Mouse (Mus musculus): ENCODE measurements around the gene Pcbd1. TPM values are rescaled to one million over a fixed set of nuclear protein-coding genes. Genes with fewer than 3 reads are reported as not detected.
"Not testable (repeated sequence)": the region's sequence is repeated elsewhere in the genome, so short reads cannot be mapped to it uniquely, and the experiment has no call there.

Gene Pcbd1
- polyA plus RNA-seq, 1 experiment from 2014 or later: 16.4 TPM

GRCm38 (mm10) chr10:61069248-61069647 lies 19.9 kb upstream of the Pcbd1 start:
- WGBS: 8% methylated on average over 13 of the region's 13 CpGs
- Histone ChIP-seq H3K27ac (replicated peaks) (peak overlapping the region; percentile 24; the same call in 1 of the 2 replicates), H3K4me3 (peak overlapping the region; percentile 28)

GRCm38 (mm10) chr10:61072324-61072723 lies 16.8 kb upstream of the Pcbd1 start:
- Histone ChIP-seq H3K36me3 (replicated peaks) (no peaks in the 10 kb centered on the region), H3K27me3 (replicated peaks; ENCODE audit: low read depth, poor library complexity, severe bottlenecking) (0 out of 2 replicates have a peak, but pooled peaks cover 15% of the 10 kb centered on the region), H3K9me3 (no peaks in the 10 kb centered on the region), H3K4me1 (peaks cover 22% of the 10 kb centered on the region), H3K27ac (replicated peaks) (no peak overlapping the region), H3K4me3 (no peak overlapping the region)
- peak; percentile 82 for DNase-seq (ENCODE audit: low spot score)
- 13% methylated on average over 16 of the region's 16 CpGs for WGBS

More at GRCm38 (mm10) chr10:61069248-61069647, 19.9 kb upstream of the Pcbd1 start:
- H3K27me3 ChIP-seq (replicated peaks; ENCODE audit: low read depth, poor library complexity, severe bottlenecking): 0 out of 2 replicates have a peak, but pooled peaks cover 15% of the 10 kb centered on the region
- no peaks in the 10 kb centered on the region for H3K9me3 ChIP-seq
- peaks cover 40% of the 10 kb centered on the region for H3K4me1 ChIP-seq
- H3K36me3 ChIP-seq (replicated peaks): no peaks in the 10 kb centered on the region
- DNase-seq (ENCODE audit: low spot score): peak; percentile 42

- Histone ChIP-seq H3K4me3 (no peak overlapping the region), H3K9me3 (no peaks in the 10 kb centered on the region), H3K27me3 (replicated peaks; ENCODE audit: low read depth, poor library complexity, severe bottlenecking) (0 out of 2 replicates have a peak, but pooled peaks cover 14% of the 10 kb centered on the region), H3K27ac (replicated peaks) (no peak overlapping the region), H3K36me3 (replicated peaks) (no peaks in the 10 kb centered on the region), H3K4me1 (peaks cover 23% of the 10 kb centered on the region)
- WGBS: 5% methylated on average over 1 of the region's 1 CpGs
- no peak for DNase-seq (ENCODE audit: low spot score)
Observed at GRCm38 (mm10) chr10:61074643-61075042, 14.5 kb upstream of the Pcbd1 start.

GRCm38 (mm10) chr10:61075607-61076006 lies 13.5 kb upstream of the Pcbd1 start:
- no peak overlapping the region for H3K4me3 ChIP-seq
- 0 out of 2 replicates have a peak, but pooled peaks cover 13% of the 10 kb centered on the region for H3K27me3 ChIP-seq (replicated peaks; ENCODE audit: low read depth, poor library complexity, severe bottlenecking)
- no peak overlapping the region for H3K27ac ChIP-seq (replicated peaks)
- DNase-seq (ENCODE audit: low spot score): no peak
- 90% methylated on average over 3 of the region's 3 CpGs for WGBS
- no peaks in the 10 kb centered on the region for H3K9me3 ChIP-seq
- peaks cover 30% of the 10 kb centered on the region for H3K4me1 ChIP-seq
- H3K36me3 ChIP-seq (replicated peaks): no peaks in the 10 kb centered on the region

GRCm38 (mm10) chr10:61080227-61080930 lies 8.8 kb upstream of the Pcbd1 start:
- Histone ChIP-seq H3K4me1 (peaks cover 29% of the 10 kb centered on the region), H3K9me3 (no peaks in the 10 kb centered on the region), H3K4me3 (peak overlapping the region; percentile 33), H3K36me3 (replicated peaks) (no peaks in the 10 kb centered on the region), H3K27me3 (replicated peaks; ENCODE audit: low read depth, poor library complexity, severe bottlenecking) (0 out of 2 replicates have a peak, but pooled peaks cover 4% of the 10 kb centered on the region), H3K27ac (replicated peaks) (peak overlapping the region; percentile 86)
- peak; percentile 88 for DNase-seq (ENCODE audit: low spot score)
- WGBS: 40% methylated on average over 14 of the region's 14 CpGs

- Histone ChIP-seq H3K27ac (replicated peaks) (peak overlapping the region; percentile 86), H3K27me3 (replicated peaks; ENCODE audit: low read depth, poor library complexity, severe bottlenecking) (0 out of 2 replicates have a peak, but pooled peaks cover 4% of the 10 kb centered on the region), H3K36me3 (replicated peaks) (no peaks in the 10 kb centered on the region), H3K9me3 (no peaks in the 10 kb centered on the region), H3K4me1 (peaks cover 29% of the 10 kb centered on the region), H3K4me3 (no peak overlapping the region)
- no peak for DNase-seq (ENCODE audit: low spot score)
- WGBS: 82% methylated on average over 11 of the region's 11 CpGs
Observed at GRCm38 (mm10) chr10:61080931-61081255, 8.2 kb upstream of the Pcbd1 start.

GRCm38 (mm10) chr10:61085364-61085763 lies 3.8 kb upstream of the Pcbd1 start:
- Histone ChIP-seq H3K36me3 (replicated peaks) (no peaks in the 10 kb centered on the region), H3K27ac (replicated peaks) (no peak overlapping the region), H3K4me3 (no peak overlapping the region), H3K9me3 (no peaks in the 10 kb centered on the region), H3K4me1 (peaks cover 24% of the 10 kb centered on the region), H3K27me3 (replicated peaks; ENCODE audit: low read depth, poor library complexity, severe bottlenecking) (no peaks in the 10 kb centered on the region)
- WGBS: 92% methylated on average over 2 of the region's 2 CpGs
- no peak for DNase-seq (ENCODE audit: low spot score)

- H3K36me3 ChIP-seq (replicated peaks): no peaks in the 10 kb centered on the region
- no peak for DNase-seq (ENCODE audit: low spot score)
- no peaks in the 10 kb centered on the region for H3K27me3 ChIP-seq (replicated peaks; ENCODE audit: low read depth, poor library complexity, severe bottlenecking)
- H3K9me3 ChIP-seq: no peaks in the 10 kb centered on the region
- H3K4me1 ChIP-seq: peaks cover 18% of the 10 kb centered on the region
- H3K4me3 ChIP-seq: no peak overlapping the region
- no peak overlapping the region for H3K27ac ChIP-seq (replicated peaks)
- 28% methylated on average over 3 of the region's 3 CpGs for WGBS
Observed at GRCm38 (mm10) chr10:61086502-61086901, 2.6 kb upstream of the Pcbd1 start.

- Histone ChIP-seq H3K27me3 (replicated peaks; ENCODE audit: low read depth, poor library complexity, severe bottlenecking) (no peaks in the 10 kb centered on the region), H3K4me3 (no peak overlapping the region), H3K9me3 (no peaks in the 10 kb centered on the region), H3K36me3 (replicated peaks) (no peaks in the 10 kb centered on the region), H3K27ac (replicated peaks) (no peak overlapping the region), H3K4me1 (peaks cover 18% of the 10 kb centered on the region)
- WGBS: 95% methylated on average over 3 of the region's 3 CpGs
- no peak for DNase-seq (ENCODE audit: low spot score)
Observed at GRCm38 (mm10) chr10:61088468-61088867, 663 bp upstream of the Pcbd1 start.

GRCm38 (mm10) chr10:61091866-61092265 lies 2.7 kb downstream of the Pcbd1 start:
- no peak for DNase-seq (ENCODE audit: low spot score)
- WGBS: 68% methylated on average over 6 of the region's 6 CpGs

GRCm38 (mm10) chr10:61103564-61104114 lies 14.5 kb downstream of the Pcbd1 start:
- Histone ChIP-seq H3K27ac (replicated peaks) (no peak overlapping the region), H3K4me3 (no peak overlapping the region), H3K36me3 (replicated peaks) (peaks cover 99% of the 10 kb centered on the region), H3K9me3 (no peaks in the 10 kb centered on the region), H3K27me3 (replicated peaks; ENCODE audit: low read depth, poor library complexity, severe bottlenecking) (no peaks in the 10 kb centered on the region), H3K4me1 (no peaks in the 10 kb centered on the region)
- DNase-seq (ENCODE audit: low spot score): no peak
- 86% methylated on average over 3 of the region's 3 CpGs for WGBS

More at GRCm38 (mm10) chr10:61091866-61092265, 2.7 kb downstream of the Pcbd1 start:
- Histone ChIP-seq H3K4me1 (peaks cover 13% of the 10 kb centered on the region), H3K4me3 (no peak overlapping the region), H3K9me3 (no peaks in the 10 kb centered on the region), H3K36me3 (replicated peaks) (0 out of 2 replicates have a peak, but pooled peaks cover 3% of the 10 kb centered on the region), H3K27ac (replicated peaks) (no peak overlapping the region), H3K27me3 (replicated peaks; ENCODE audit: low read depth, poor library complexity, severe bottlenecking) (no peaks in the 10 kb centered on the region)

- H3K4me1 ChIP-seq: no peaks in the 10 kb centered on the region
- no peaks in the 10 kb centered on the region for H3K27me3 ChIP-seq (replicated peaks; ENCODE audit: low read depth, poor library complexity, severe bottlenecking)
- H3K36me3 ChIP-seq (replicated peaks): peaks cover 71% of the 10 kb centered on the region
- WGBS: 89% methylated on average over 2 of the region's 2 CpGs
- no peak for DNase-seq (ENCODE audit: low spot score)
- H3K27ac ChIP-seq (replicated peaks): no peak overlapping the region
- H3K9me3 ChIP-seq: no peaks in the 10 kb centered on the region
- H3K4me3 ChIP-seq: no peak overlapping the region
Observed at GRCm38 (mm10) chr10:61114246-61114720, 25.2 kb downstream of the Pcbd1 start.

GRCm38 (mm10) chr10:61121732-61122131 lies 32.6 kb downstream of the Pcbd1 start:
- not testable (repeated sequence) for H3K27me3 ChIP-seq (replicated peaks; ENCODE audit: low read depth, poor library complexity, severe bottlenecking); H3K27ac ChIP-seq (replicated peaks); H3K9me3 ChIP-seq; DNase-seq (ENCODE audit: low spot score); H3K4me3 ChIP-seq; H3K4me1 ChIP-seq
- H3K36me3 ChIP-seq (replicated peaks): peaks cover 56% of the 10 kb centered on the region
- WGBS: 94% methylated on average over 4 of the region's 4 CpGs

Measured in embryonic facial prominence, embryonic 10.5 days (tissue).